Mouse (Mus musculus): ENCODE results near the gene Zfp629. TPM values are rescaled to one million over a fixed set of nuclear protein-coding genes. Genes with fewer than 3 reads are reported as not detected.

The Zfp629 gene
- polyA plus RNA-seq, 1 experiment, result 6.3 TPM

DNA sequence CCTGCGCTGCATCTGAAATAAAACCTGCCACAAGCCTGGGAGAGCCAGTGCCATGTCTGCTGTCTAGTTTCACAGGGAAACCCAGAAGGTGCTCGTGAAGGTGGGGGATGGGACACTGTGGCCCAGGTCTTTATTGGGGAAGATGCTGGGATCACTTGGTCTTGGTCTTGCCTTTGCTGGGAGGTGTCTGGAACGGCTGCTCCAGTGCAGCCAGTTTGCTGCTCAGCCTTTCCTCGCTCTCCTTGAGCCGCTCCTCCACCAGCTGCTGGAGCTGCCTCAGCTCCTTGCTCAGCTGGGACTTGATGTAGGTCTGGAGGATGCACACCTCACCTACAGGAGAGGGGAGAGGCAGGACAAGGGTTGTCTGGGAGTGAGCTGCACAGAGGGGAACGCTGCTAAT lies 32.3 kb downstream of the Zfp629 start:
- Histone ChIP-seq H3K79me2 (ENCODE audit: control insufficient read depth, insufficient read depth) (no peaks in the 10 kb centered on the region), H3K4me3 (no peak overlapping the region), H3K27me3 (ENCODE audit: control insufficient read depth, insufficient read depth, insufficient read length) (no peaks in the 10 kb centered on the region), H3K4me2 (ENCODE audit: low read depth) (no peak overlapping the region), H3ac (ENCODE audit: control insufficient read depth, insufficient read length) (no peak overlapping the region), H3K36me3 (ENCODE audit: control insufficient read depth, insufficient read depth) (peaks cover 12% of the 10 kb centered on the region)
- TF ChIP-seq POLR2AphosphoS2 (IDR thresholded peaks at IDR 0.05; ENCODE audit: insufficient read length, low read depth) (no peak), TCF12 (IDR thresholded peaks at IDR 0.05; ENCODE audit: insufficient read depth, poor library complexity, severe bottlenecking) (no peak), SRF (IDR thresholded peaks at IDR 0.05; ENCODE audit: control insufficient read depth, insufficient read length, low read depth) (no peak), REST (IDR thresholded peaks at IDR 0.05; ENCODE audit: insufficient read depth, insufficient read length) (no peak), POLR2A (IDR thresholded peaks at IDR 0.05; ENCODE audit: insufficient read length, low read depth) (no peak), E2F4 (IDR thresholded peaks at IDR 0.05; ENCODE audit: insufficient read depth) (no peak), MAX (IDR thresholded peaks at IDR 0.05; ENCODE audit: low read depth) (no peak), MYOD1 (IDR thresholded peaks at IDR 0.05; ENCODE audit: control insufficient read depth in 1 of 3, insufficient read length in 2 of 3, low read depth in 2 of 3) (no peak), MYOG (IDR thresholded peaks at IDR 0.05; ENCODE audit: control insufficient read depth in 1 of 3, insufficient read depth in 1 of 3, insufficient read length in 2 of 3, low read depth in 2 of 3) (no peak), CEBPB (IDR thresholded peaks at IDR 0.05; ENCODE audit: insufficient read depth, poor library complexity, severe bottlenecking) (no peak), USF1 (IDR thresholded peaks at IDR 0.05; ENCODE audit: low read depth) (no peak), TCF3 (IDR thresholded peaks at IDR 0.05; ENCODE audit: insufficient read length, low read depth) (no peak)

DNA sequence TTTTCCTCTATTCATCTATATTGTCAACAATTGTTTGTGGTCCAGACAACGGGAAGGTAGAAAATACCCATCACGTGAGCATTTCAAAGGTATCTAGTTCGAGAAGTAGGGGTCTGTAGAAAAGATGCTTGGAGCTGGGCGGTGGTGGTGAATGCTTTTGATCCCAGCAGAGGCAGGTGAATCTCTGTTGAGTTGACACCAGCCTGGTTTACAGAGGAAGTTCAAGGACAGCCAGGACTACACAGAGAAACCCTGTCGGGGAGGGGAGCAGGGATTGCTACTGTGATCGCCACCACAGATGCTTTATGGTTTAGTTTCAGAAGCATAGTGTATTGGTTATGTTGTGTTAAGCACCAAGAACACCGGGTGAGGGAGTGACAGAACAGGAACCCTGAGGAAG lies 41.5 kb downstream of the Zfp629 start:
- peaks cover 3% of the 10 kb centered on the region for H3K36me3 ChIP-seq (ENCODE audit: control insufficient read depth, insufficient read depth)
- peaks cover 12% of the 10 kb centered on the region for H3K79me2 ChIP-seq (ENCODE audit: control insufficient read depth, insufficient read depth)
- peak overlapping the region; percentile 59 for H3K4me3 ChIP-seq
- peak overlapping the region; percentile 25 for H3ac ChIP-seq (ENCODE audit: control insufficient read depth, insufficient read length)
- TF ChIP-seq MYOD1 (IDR thresholded peaks at IDR 0.05; ENCODE audit: control insufficient read depth in 1 of 3, insufficient read length in 2 of 3, low read depth in 2 of 3) (no peak), MYOG (IDR thresholded peaks at IDR 0.05; ENCODE audit: control insufficient read depth in 1 of 3, insufficient read depth in 1 of 3, insufficient read length in 2 of 3, low read depth in 2 of 3) (no peak), POLR2AphosphoS2 (IDR thresholded peaks at IDR 0.05; ENCODE audit: insufficient read length, low read depth) (no peak), MAX (IDR thresholded peaks at IDR 0.05; ENCODE audit: low read depth) (no peak), REST (IDR thresholded peaks at IDR 0.05; ENCODE audit: insufficient read depth, insufficient read length) (no peak), CEBPB (IDR thresholded peaks at IDR 0.05; ENCODE audit: insufficient read depth, poor library complexity, severe bottlenecking) (no peak), SRF (IDR thresholded peaks at IDR 0.05; ENCODE audit: control insufficient read depth, insufficient read length, low read depth) (no peak), TCF12 (IDR thresholded peaks at IDR 0.05; ENCODE audit: insufficient read depth, poor library complexity, severe bottlenecking) (no peak), POLR2A (IDR thresholded peaks at IDR 0.05; ENCODE audit: insufficient read length, low read depth) (no peak), E2F4 (IDR thresholded peaks at IDR 0.05; ENCODE audit: insufficient read depth) (no peak), USF1 (IDR thresholded peaks at IDR 0.05; ENCODE audit: low read depth) (no peak), TCF3 (IDR thresholded peaks at IDR 0.05; ENCODE audit: insufficient read length, low read depth) (no peak)
- peak overlapping the region; percentile 94 for H3K4me2 ChIP-seq (ENCODE audit: low read depth)
- H3K27me3 ChIP-seq (ENCODE audit: control insufficient read depth, insufficient read depth, insufficient read length), result no peaks in the 10 kb centered on the region

- Histone ChIP-seq H3K36me3 (ENCODE audit: control insufficient read depth, insufficient read depth) (peaks cover 3% of the 10 kb centered on the region), H3K27me3 (ENCODE audit: control insufficient read depth, insufficient read depth, insufficient read length) (no peaks in the 10 kb centered on the region), H3ac (ENCODE audit: control insufficient read depth, insufficient read length) (peak overlapping the region; percentile 25), H3K4me2 (ENCODE audit: low read depth) (peak overlapping the region; percentile 94), H3K4me3 (peak overlapping the region; percentile 59), H3K79me2 (ENCODE audit: control insufficient read depth, insufficient read depth) (peaks cover 12% of the 10 kb centered on the region)
- TF ChIP-seq POLR2A (IDR thresholded peaks at IDR 0.05; ENCODE audit: insufficient read length, low read depth) (no peak), MYOD1 (IDR thresholded peaks at IDR 0.05; ENCODE audit: control insufficient read depth in 1 of 3, insufficient read length in 2 of 3, low read depth in 2 of 3) (no peak), TCF3 (IDR thresholded peaks at IDR 0.05; ENCODE audit: insufficient read length, low read depth) (no peak), MYOG (IDR thresholded peaks at IDR 0.05; ENCODE audit: control insufficient read depth in 1 of 3, insufficient read depth in 1 of 3, insufficient read length in 2 of 3, low read depth in 2 of 3) (no peak), USF1 (IDR thresholded peaks at IDR 0.05; ENCODE audit: low read depth) (no peak), REST (IDR thresholded peaks at IDR 0.05; ENCODE audit: insufficient read depth, insufficient read length) (no peak)
Measured at GRCm38 (mm10) chr7:127573503-127574008, 42.0 kb downstream of the Zfp629 start.

DNA sequence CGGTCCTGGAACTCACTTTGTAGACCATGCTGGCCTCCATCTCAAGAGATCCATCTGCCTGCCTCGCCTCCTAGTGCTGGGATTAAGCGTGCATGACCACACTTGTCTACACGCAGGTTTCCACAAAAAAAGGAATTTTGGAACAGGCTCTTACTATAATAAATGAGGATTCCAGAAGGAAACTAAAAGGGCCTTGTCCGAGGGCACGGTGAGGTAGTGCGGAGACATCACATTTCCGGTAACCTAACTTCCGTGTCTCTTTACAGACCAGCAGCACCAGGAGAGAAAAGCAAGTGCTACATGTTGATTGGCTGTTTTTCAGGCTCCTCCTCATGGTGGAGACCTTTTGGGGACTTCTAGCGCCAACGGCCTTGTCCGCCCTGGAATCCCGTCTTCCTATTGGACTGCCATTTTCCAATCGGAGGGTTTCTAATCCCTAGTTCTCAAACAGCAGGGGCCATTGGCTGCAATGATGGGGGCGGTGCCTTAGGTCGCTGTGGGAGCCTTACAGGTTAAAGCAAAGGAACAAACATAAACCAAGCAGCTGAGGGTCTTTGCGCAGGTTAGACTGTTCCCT lies 42.6 kb downstream of the Zfp629 start, which contains the start of gene Phkg2:
Gene Phkg2 (plus strand): TSS at position 446 of the 577 bp plus-strand sequence.
- no peaks in the 10 kb centered on the region for H3K27me3 ChIP-seq (ENCODE audit: control insufficient read depth, insufficient read depth, insufficient read length)
- H3K79me2 ChIP-seq (ENCODE audit: control insufficient read depth, insufficient read depth), result peaks cover 12% of the 10 kb centered on the region
- H3K4me2 ChIP-seq (ENCODE audit: low read depth), result peak within 1 kb of the TSS; percentile 94

More for the DNA sequence above, 42.6 kb downstream of the Zfp629 start, which contains the start of gene Phkg2:
- TF ChIP-seq E2F4 (IDR thresholded peaks at IDR 0.05; ENCODE audit: insufficient read depth) (no peak), POLR2AphosphoS2 (IDR thresholded peaks at IDR 0.05; ENCODE audit: insufficient read length, low read depth) (peak; percentile 61), TCF3 (IDR thresholded peaks at IDR 0.05; ENCODE audit: insufficient read length, low read depth) (no peak), SRF (IDR thresholded peaks at IDR 0.05; ENCODE audit: control insufficient read depth, insufficient read length, low read depth) (peak; percentile 61), CEBPB (IDR thresholded peaks at IDR 0.05; ENCODE audit: insufficient read depth, poor library complexity, severe bottlenecking) (no peak), POLR2A (IDR thresholded peaks at IDR 0.05; ENCODE audit: insufficient read length, low read depth) (peak; percentile 68), MYOG (IDR thresholded peaks at IDR 0.05; ENCODE audit: control insufficient read depth in 1 of 3, insufficient read depth in 1 of 3, insufficient read length in 2 of 3, low read depth in 2 of 3) (no peak)
- Histone ChIP-seq H3K4me3 (peak within 1 kb of the TSS; percentile 59), H3ac (ENCODE audit: control insufficient read depth, insufficient read length) (peak within 1 kb of the TSS; percentile 25), H3K36me3 (ENCODE audit: control insufficient read depth, insufficient read depth) (no peaks in the 10 kb centered on the region)

Data from myocyte (in vitro differentiated cells).